Mouse (Mus musculus) cortical plate, adult 2 months (tissue): ENCODE data around the gene Cmya5.

Experiments
- CTCF ChIP-seq: fragments of 200-500 bp; IDR thresholded peaks from 2 replicates; pipeline ENCODE4 v1.5.1; 2011; ENCODE audit warnings: mild to moderate bottlenecking, control low read depth, low read length; ENCODE audit not compliant: insufficient read depth; ENCODE audit errors: extremely low read depth
- POLR2A ChIP-seq: fragments of 200-500 bp; IDR thresholded peaks from 2 replicates; pipeline ENCODE4 v1.6.1; 2011; ENCODE audit warnings: mild to moderate bottlenecking, low read length, control low read depth; ENCODE audit not compliant: insufficient read depth; ENCODE audit errors: extremely low read depth

- TF ChIP-seq CTCF: no peak
- TF ChIP-seq POLR2A: no peak
Measured at GRCm38 (mm10) chr13:93072871-93073411, 71.6 kb downstream of the Cmya5 start.
